Mouse (Mus musculus): ENCODE data around the gene Ptpn9.

Gene Ptpn9

GRCm38 (mm10) chr9:57014766-57015165, 20.0 kb downstream of the Ptpn9 start:
- peak; percentile 60 to 72 for DNase-seq (ENCODE audit: low spot score in 2 of 2)

GRCm38 (mm10) chr9:57017631-57018030, 22.9 kb downstream of the Ptpn9 start:
- no peak for DNase-seq (ENCODE audit: low spot score in 2 of 2)

- no peak for DNase-seq (ENCODE audit: low spot score in 2 of 2)
These were observed 37.0 kb downstream of the Ptpn9 start for GRCm38 (mm10) chr9:57031756-57032155.

GRCm38 (mm10) chr9:57056237-57056636, 61.5 kb downstream of the Ptpn9 start:
- DNase-seq (ENCODE audit: low spot score in 2 of 2), result peak; percentile 46 to 69

GRCm38 (mm10) chr9:57064164-57064563, 69.4 kb downstream of the Ptpn9 start:
- DNase-seq (ENCODE audit: low spot score in 2 of 2), result no peak

- no peak for DNase-seq (ENCODE audit: low spot score in 2 of 2)
These were observed 73.5 kb downstream of the Ptpn9 start for GRCm38 (mm10) chr9:57068266-57068665.

- DNase-seq (ENCODE audit: low spot score in 2 of 2), result no peak
These were observed 75.5 kb downstream of the Ptpn9 start for GRCm38 (mm10) chr9:57070262-57070661.

- DNase-seq (ENCODE audit: low spot score in 2 of 2), result no peak
These were observed 76.2 kb downstream of the Ptpn9 start for GRCm38 (mm10) chr9:57070800-57071545.

- peak; percentile 80 to 86 for DNase-seq (ENCODE audit: low spot score in 2 of 2)
These were observed 77.2 kb downstream of the Ptpn9 start, which contains the start of gene Sin3a for GRCm38 (mm10) chr9:57071801-57072351. Gene Sin3a, plus strand, starts transcription at chr9:57072040.

GRCm38 (mm10) chr9:57072526-57072988, 77.8 kb downstream of the Ptpn9 start:
- no peak for DNase-seq (ENCODE audit: low spot score in 2 of 2)

GRCm38 (mm10) chr9:57072989-57073789, 78.5 kb downstream of the Ptpn9 start:
- peak; percentile 100 for DNase-seq (ENCODE audit: low spot score in 2 of 2)

- no peak for DNase-seq (ENCODE audit: low spot score in 2 of 2)
These were observed 79.0 kb downstream of the Ptpn9 start for GRCm38 (mm10) chr9:57073790-57074094.

GRCm38 (mm10) chr9:57074171-57074821, 79.6 kb downstream of the Ptpn9 start:
- DNase-seq (ENCODE audit: low spot score in 2 of 2), result peak; percentile 41 to 46

GRCm38 (mm10) chr9:57074822-57075603, 80.3 kb downstream of the Ptpn9 start:
- peak; percentile 76 to 82 for DNase-seq (ENCODE audit: low spot score in 2 of 2)

GRCm38 (mm10) chr9:57075681-57076381, 81.1 kb downstream of the Ptpn9 start:
- DNase-seq (ENCODE audit: low spot score in 2 of 2), result peak; percentile 99

- DNase-seq (ENCODE audit: low spot score in 2 of 2), result peak; percentile 87 to 89
These were observed 82.3 kb downstream of the Ptpn9 start for GRCm38 (mm10) chr9:57076701-57077660.

- DNase-seq (ENCODE audit: low spot score in 2 of 2), result no peak
These were observed 87.5 kb downstream of the Ptpn9 start for GRCm38 (mm10) chr9:57082236-57082635.

Data from heart, adult 9 months (tissue).